Mouse (Mus musculus): Measurements from ENCODE around the gene Hist1h1t. TPM values are rescaled to one million over a fixed set of nuclear protein-coding genes. Genes with fewer than 3 reads are reported as not detected.

The Hist1h1t gene
- polyA plus RNA-seq, 1 experiment from 2014 or later, result 0.14 TPM

GRCm38 (mm10) chr13:23687181-23687580 lies 8.4 kb upstream of the Hist1h1t start:
- H3K4me1 ChIP-seq (replicated peaks), result peaks cover 19% of the 10 kb centered on the region
- no peak for ATAC-seq (replicated peaks; ENCODE audit: insufficient number of reproducible peaks, insufficient read depth, low FRiP score, low read depth)
- WGBS, result 81% methylated on average over 4 of the region's 4 CpGs

DNA sequence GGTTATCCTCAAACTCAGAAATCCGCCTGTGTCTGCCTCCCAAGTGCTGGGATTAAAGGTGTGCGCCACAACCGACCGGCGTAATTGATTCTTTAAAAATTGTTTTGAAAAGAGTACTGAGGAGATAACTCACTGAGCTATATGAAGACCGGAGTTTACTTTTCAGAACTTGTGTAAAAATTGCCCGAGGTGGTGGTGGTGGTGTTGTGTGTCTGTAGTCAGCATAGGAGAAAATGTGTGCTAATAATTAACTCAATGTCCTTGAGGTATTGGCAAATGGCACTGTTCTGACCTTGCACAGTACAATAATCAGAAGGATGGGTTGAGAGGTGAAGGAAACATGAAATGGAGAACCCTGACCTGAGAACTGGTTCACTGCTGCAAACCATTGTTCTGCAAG lies 7.7 kb upstream of the Hist1h1t start:
- Histone ChIP-seq H3K4me3 (no peak overlapping the region), H3K9ac (no peak overlapping the region), H3K4me2 (no peak overlapping the region), H3K9me3 (replicated peaks) (no peaks in the 10 kb centered on the region), H3K27me3 (no peaks in the 10 kb centered on the region), H3K4me1 (replicated peaks) (peaks cover 13% of the 10 kb centered on the region), H3K36me3 (no peaks in the 10 kb centered on the region), H3K27ac (no peak overlapping the region)
- 92% methylated on average over 7 of the region's 7 CpGs for WGBS
- ATAC-seq (replicated peaks; ENCODE audit: insufficient number of reproducible peaks, insufficient read depth, low FRiP score, low read depth), result no peak

More at GRCm38 (mm10) chr13:23687181-23687580, 8.4 kb upstream of the Hist1h1t start:
- H3K4me3 ChIP-seq, result no peak overlapping the region
- H3K9me3 ChIP-seq (replicated peaks), result no peaks in the 10 kb centered on the region
- H3K9ac ChIP-seq, result no peak overlapping the region
- no peaks in the 10 kb centered on the region for H3K27me3 ChIP-seq
- no peaks in the 10 kb centered on the region for H3K36me3 ChIP-seq
- no peak overlapping the region for H3K27ac ChIP-seq
- H3K4me2 ChIP-seq, result no peak overlapping the region

DNA sequence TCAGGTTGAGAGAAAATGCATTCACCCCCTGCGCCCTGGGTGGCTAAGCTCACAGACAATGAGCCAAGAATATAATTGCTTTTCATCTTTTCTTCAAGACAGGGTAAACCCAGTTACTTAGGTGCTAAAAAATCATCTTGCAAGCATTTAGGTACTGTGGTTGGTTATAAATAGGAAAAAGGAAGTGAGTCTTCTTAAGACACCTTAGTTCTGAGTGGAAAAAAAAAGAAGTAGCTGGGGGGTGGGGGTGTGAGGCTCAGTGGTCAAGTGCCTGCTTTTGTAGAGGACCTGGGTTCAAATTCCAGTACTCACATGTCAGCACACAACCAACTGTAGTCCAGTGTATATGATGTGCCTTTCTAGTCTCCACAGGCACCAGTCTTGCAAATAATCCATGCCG lies 6.7 kb upstream of the Hist1h1t start:
- peaks cover 9% of the 10 kb centered on the region for H3K4me1 ChIP-seq (replicated peaks)
- H3K9me3 ChIP-seq (replicated peaks), result no peaks in the 10 kb centered on the region
- 96% methylated on average over 2 of the region's 2 CpGs for WGBS
- no peaks in the 10 kb centered on the region for H3K27me3 ChIP-seq
- no peak overlapping the region for H3K9ac ChIP-seq
- H3K4me2 ChIP-seq, result no peak overlapping the region
- ATAC-seq (replicated peaks; ENCODE audit: insufficient number of reproducible peaks, insufficient read depth, low FRiP score, low read depth), result no peak
- H3K36me3 ChIP-seq, result no peaks in the 10 kb centered on the region
- no peak overlapping the region for H3K4me3 ChIP-seq
- H3K27ac ChIP-seq, result no peak overlapping the region

- H3K27me3 ChIP-seq, result no peaks in the 10 kb centered on the region
- ATAC-seq (replicated peaks; ENCODE audit: insufficient number of reproducible peaks, insufficient read depth, low FRiP score, low read depth), result no peak
- peaks cover 9% of the 10 kb centered on the region for H3K4me1 ChIP-seq (replicated peaks)
- no peak overlapping the region for H3K9ac ChIP-seq
- no peak overlapping the region for H3K27ac ChIP-seq
- H3K36me3 ChIP-seq, result no peaks in the 10 kb centered on the region
- H3K9me3 ChIP-seq (replicated peaks), result no peaks in the 10 kb centered on the region
- no peak overlapping the region for H3K4me2 ChIP-seq
- no peak overlapping the region for H3K4me3 ChIP-seq
- 51% methylated on average over 2 of the region's 2 CpGs for WGBS
Observed at GRCm38 (mm10) chr13:23689459-23689858, 6.2 kb upstream of the Hist1h1t start.

- H3K27ac ChIP-seq, result no peak overlapping the region
- no peak for ATAC-seq (replicated peaks; ENCODE audit: insufficient number of reproducible peaks, insufficient read depth, low FRiP score, low read depth)
- H3K9ac ChIP-seq, result no peak overlapping the region
- H3K4me1 ChIP-seq (replicated peaks), result peaks cover 12% of the 10 kb centered on the region
- no peak overlapping the region for H3K4me2 ChIP-seq
- H3K36me3 ChIP-seq, result no peaks in the 10 kb centered on the region
- H3K9me3 ChIP-seq (replicated peaks), result no peaks in the 10 kb centered on the region
- no peaks in the 10 kb centered on the region for H3K27me3 ChIP-seq
- 78% methylated on average over 6 of the region's 6 CpGs for WGBS
- H3K4me3 ChIP-seq, result no peak overlapping the region
Observed at GRCm38 (mm10) chr13:23693856-23694440, 1.7 kb upstream of the Hist1h1t start.

GRCm38 (mm10) chr13:23694956-23695355 lies 658 bp upstream of the Hist1h1t start:
- no peaks in the 10 kb centered on the region for H3K9me3 ChIP-seq (replicated peaks)
- no peak overlapping the region for H3K4me2 ChIP-seq
- H3K9ac ChIP-seq, result no peak overlapping the region
- H3K4me1 ChIP-seq (replicated peaks), result peaks cover 12% of the 10 kb centered on the region
- H3K27me3 ChIP-seq, result no peaks in the 10 kb centered on the region
- no peaks in the 10 kb centered on the region for H3K36me3 ChIP-seq
- no peak overlapping the region for H3K27ac ChIP-seq
- no peak overlapping the region for H3K4me3 ChIP-seq
- 88% methylated on average over 9 of the region's 9 CpGs for WGBS
- no peak for ATAC-seq (replicated peaks; ENCODE audit: insufficient number of reproducible peaks, insufficient read depth, low FRiP score, low read depth)

DNA sequence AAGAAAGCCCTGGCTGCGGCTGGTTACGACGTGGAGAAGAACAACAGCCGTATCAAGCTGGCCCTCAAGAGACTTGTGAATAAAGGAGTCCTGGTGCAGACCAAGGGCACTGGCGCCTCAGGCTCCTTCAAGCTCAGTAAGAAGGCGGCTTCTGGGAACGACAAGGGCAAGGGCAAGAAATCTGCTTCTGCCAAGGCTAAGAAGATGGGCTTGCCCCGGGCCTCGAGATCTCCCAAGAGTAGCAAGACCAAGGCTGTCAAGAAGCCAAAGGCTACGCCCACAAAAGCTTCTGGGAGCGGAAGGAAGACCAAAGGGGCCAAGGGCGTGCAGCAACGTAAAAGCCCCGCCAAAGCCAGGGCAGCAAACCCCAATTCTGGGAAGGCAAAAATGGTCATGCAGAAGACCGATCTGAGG lies 454 bp downstream of the Hist1h1t start:
- no peaks in the 10 kb centered on the region for H3K36me3 ChIP-seq
- peaks cover 12% of the 10 kb centered on the region for H3K4me1 ChIP-seq (replicated peaks)
- H3K9me3 ChIP-seq (replicated peaks), result no peaks in the 10 kb centered on the region
- H3K27ac ChIP-seq, result peak overlapping the region; percentile 34; the same call in 1 of the 2 replicates
- no peak overlapping the region for H3K9ac ChIP-seq
- no peak for ATAC-seq (replicated peaks; ENCODE audit: insufficient number of reproducible peaks, insufficient read depth, low FRiP score, low read depth)
- 50% methylated on average over 15 of the region's 15 CpGs for WGBS
- H3K4me2 ChIP-seq, result peak overlapping the region; percentile 41
- H3K4me3 ChIP-seq, result no peak overlapping the region
- no peaks in the 10 kb centered on the region for H3K27me3 ChIP-seq

DNA sequence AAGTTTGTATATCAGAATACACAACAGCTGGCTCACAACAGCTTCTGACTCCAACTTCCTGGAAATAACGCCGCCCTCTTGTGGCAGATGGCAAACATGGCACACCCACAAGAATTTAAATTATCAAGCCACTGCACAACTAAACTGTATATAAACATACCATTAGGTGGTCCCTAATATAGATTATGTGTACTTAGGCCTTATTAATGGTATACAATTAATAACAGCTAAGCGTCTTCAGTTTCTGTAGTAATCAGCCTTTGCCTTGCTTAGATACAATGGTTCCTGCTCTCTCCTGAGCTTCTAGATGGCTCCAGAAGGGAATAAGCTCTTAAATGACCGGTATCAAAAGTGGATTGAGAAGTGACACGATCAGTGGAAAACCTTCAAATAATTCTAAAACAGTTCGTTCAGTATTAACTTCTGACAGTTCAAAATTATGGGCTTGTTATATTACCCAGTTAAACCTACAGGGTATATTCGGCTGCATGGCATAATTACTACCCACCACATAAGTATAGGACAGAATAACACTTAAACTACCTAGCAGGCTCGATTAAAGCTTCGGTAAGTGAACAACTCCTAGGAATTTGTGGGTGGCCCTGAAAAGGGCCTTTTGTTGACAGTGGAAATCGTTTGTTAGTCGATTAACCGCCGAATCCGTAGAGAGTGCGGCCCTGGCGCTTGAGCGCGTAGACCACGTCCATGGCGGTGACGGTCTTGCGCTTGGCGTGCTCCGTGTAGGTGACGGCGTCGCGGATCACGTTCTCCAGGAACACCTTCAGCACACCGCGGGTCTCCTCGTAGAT lies 2.1 kb downstream of the Hist1h1t start:
- Histone ChIP-seq H3K36me3 (no peaks in the 10 kb centered on the region), H3K9me3 (replicated peaks) (no peaks in the 10 kb centered on the region), H3K27me3 (no peaks in the 10 kb centered on the region), H3K4me1 (replicated peaks) (peaks cover 12% of the 10 kb centered on the region), H3K4me3 (peak overlapping the region; percentile 45), H3K9ac (peak overlapping the region; percentile 35), H3K4me2 (peak overlapping the region; percentile 65), H3K27ac (peak overlapping the region; percentile 80)
- peak; percentile 13 for ATAC-seq (replicated peaks; ENCODE audit: insufficient number of reproducible peaks, insufficient read depth, low FRiP score, low read depth)
- WGBS, result under 1% methylated on average over 32 of the region's 32 CpGs

- WGBS, result 0% methylated on average over 22 of the region's 22 CpGs
- Histone ChIP-seq H3K36me3 (no peaks in the 10 kb centered on the region), H3K4me3 (peak within 1 kb of the TSS; percentile 45), H3K9me3 (replicated peaks) (no peaks in the 10 kb centered on the region), H3K9ac (peak within 1 kb of the TSS; percentile 35), H3K4me2 (peak within 1 kb of the TSS; percentile 65), H3K4me1 (replicated peaks) (peaks cover 12% of the 10 kb centered on the region), H3K27me3 (no peaks in the 10 kb centered on the region), H3K27ac (peak within 1 kb of the TSS; percentile 80)
- ATAC-seq (replicated peaks; ENCODE audit: insufficient number of reproducible peaks, insufficient read depth, low FRiP score, low read depth), result peak; percentile 94
Observed at GRCm38 (mm10) chr13:23698300-23698693, 2.7 kb downstream of the Hist1h1t start, which contains the start of gene Hist1h4c. Gene Hist1h4c, minus strand, starts transcription at chr13:23698454.

DNA sequence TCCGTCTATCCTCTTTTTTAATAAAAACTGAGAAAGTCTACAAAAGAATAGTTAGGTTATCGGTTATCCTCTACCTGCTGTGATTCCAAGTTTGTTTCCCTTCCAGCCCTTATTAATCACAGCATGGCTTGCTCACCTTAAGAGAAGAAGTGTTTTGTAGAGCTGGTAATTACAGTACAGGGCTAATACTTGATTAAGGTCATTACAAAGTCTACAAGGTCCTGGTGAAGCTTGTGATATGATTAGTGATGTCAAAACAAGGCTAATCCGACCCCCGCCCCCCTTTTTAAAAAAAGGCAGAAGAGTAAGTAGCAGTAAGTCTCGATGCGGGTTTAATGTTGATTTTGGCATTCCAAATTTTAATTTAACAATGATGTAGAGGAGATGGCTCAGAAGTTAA lies 3.4 kb downstream of the Hist1h1t start:
- Histone ChIP-seq H3K27ac (peak overlapping the region; percentile 80), H3K4me3 (peak overlapping the region; percentile 45; the same call in 1 of the 2 replicates), H3K9ac (no peak overlapping the region), H3K27me3 (no peaks in the 10 kb centered on the region), H3K9me3 (replicated peaks) (no peaks in the 10 kb centered on the region), H3K4me2 (peak overlapping the region; percentile 65), H3K4me1 (replicated peaks) (peaks cover 12% of the 10 kb centered on the region), H3K36me3 (no peaks in the 10 kb centered on the region)
- 66% methylated on average over 6 of the region's 6 CpGs for WGBS
- no peak for ATAC-seq (replicated peaks; ENCODE audit: insufficient number of reproducible peaks, insufficient read depth, low FRiP score, low read depth)

DNA sequence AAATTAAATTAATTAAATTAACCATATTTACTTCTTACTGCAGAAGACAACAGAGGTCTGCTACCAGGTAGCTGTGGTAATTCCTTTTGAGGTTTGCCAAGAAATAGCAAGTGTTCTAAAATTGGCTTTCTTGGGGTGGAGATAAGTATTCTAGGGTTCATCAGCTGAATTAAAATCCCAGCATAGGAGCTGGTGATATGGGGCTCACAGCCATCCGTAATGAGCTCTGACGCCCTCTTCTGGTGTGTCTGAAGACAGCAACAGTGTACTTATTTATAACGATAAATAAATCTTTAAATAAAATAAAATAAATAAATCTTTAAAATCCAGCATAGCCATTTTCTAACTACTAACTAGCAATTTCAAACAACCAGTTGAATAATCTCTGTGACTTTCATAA lies 4.2 kb downstream of the Hist1h1t start:
- no peak overlapping the region for H3K4me3 ChIP-seq
- no peak overlapping the region for H3K27ac ChIP-seq
- H3K4me1 ChIP-seq (replicated peaks), result peaks cover 12% of the 10 kb centered on the region
- no peaks in the 10 kb centered on the region for H3K27me3 ChIP-seq
- no peak for ATAC-seq (replicated peaks; ENCODE audit: insufficient number of reproducible peaks, insufficient read depth, low FRiP score, low read depth)
- H3K4me2 ChIP-seq, result no peak overlapping the region
- no peaks in the 10 kb centered on the region for H3K36me3 ChIP-seq
- WGBS, result 66% methylated on average over 3 of the region's 3 CpGs
- H3K9ac ChIP-seq, result no peak overlapping the region
- no peaks in the 10 kb centered on the region for H3K9me3 ChIP-seq (replicated peaks)

Measured in heart, embryonic 15.5 days (tissue).